Mouse (Mus musculus) layer of hippocampus, adult 8-10 months (tissue): ENCODE measurements at regions not wholly inside any gene's neighbourhood (a gene's known extent, or its start where the extent isn't known, plus 50 kb on each side); places are given as distances from the start of the nearest gene placed in this dataset.

Experiments
- DNase-seq, 2 experiments: peaks; one replicate each; pipeline ENCODE4 v3.0.0; 2022; ENCODE audit warnings: low spot score in 2 of 2

DNA sequence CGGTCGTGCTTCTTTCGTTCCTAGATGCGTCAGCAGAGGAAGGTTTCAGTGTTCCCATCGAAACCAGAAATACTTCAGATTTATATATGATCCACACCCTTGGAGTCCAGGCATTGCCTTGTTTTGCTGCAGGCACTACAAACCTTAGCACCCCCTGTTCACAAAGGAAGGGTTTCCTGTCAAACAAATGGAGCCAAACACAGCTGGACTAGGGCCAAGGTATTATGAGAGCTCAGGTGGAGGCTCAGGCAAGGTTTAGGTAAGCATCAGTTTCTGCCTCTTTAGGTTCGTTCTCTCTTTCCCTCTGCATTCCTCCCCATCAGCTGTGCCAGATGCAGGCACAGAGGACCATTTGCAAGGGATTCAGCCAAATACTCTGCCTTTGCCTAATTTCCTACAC is 377.0 kb upstream of the A1bg start:
- no peak for DNase-seq

DNA sequence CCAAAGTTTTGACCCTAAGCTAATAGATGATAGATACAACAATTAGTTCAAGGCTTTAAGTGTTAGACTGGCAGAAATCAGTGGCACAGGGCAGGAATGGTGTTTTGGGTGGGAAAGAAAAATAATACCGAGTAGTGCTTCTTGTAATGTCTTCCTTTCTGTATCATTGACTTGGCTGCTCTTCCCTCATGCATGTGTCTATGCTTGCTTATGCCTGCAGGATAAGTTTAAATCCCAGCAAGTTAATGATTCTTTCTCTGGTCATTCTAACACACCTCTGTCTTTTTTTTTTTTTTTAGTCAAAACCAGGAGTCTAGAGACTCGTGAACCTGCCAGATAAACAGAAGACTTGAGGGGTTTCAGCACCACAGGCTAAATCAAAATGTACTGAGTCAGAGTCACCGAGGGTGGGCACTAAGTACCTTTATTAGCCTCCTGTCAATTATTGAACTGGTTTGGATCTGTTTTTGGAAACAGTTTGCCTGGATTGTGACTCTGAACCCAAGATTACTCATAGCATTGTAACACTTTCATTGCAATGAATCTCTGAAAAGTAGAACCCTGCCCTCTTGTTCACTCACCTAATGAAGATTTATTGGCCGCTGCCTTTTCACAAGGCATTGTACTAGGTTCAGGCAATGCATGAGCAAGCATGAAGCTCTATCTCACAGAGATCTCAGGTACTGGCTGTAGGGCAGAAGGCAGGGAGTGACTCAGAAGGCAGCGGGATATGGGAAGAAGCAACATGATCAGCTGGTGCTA is 374.8 kb upstream of the A1bg start:
- DNase-seq, result no peak

DNA sequence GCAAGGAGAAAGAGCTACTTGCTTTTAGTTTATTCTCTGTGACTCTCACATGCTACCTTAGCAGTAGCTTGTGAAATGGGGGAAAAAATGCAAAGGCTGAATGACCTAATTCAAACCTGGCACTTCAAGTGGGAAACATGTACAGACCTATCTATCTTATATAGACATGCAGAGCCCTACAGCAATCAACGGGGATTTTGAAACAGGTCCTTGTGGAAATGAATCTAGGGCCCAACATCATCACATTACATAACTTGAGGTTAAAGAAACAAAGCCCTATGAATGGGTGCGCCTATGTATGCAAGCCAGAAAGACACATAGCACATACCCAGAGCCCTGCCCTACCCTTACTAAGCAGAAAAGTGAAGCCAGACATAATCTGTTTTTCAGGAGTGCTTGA is 371.8 kb upstream of the A1bg start:
- no peak for DNase-seq

DNA sequence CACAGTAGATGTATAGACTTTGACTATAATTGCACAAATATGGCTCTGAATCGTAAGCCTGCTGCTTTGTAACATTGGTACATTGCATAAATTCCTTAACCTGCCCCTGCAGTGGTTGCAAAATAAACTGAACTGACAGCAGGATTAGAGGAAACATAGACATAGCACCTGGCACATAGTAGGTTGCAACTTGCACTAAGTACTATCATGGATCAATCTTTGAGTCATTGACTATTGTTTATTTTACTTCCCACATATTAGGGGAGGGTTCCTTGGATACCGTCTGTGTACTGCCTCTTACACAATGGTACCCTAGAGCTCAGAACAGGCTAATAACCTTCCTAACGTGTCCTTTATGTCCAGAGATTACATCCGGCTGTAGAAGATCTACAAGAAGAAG is 371.3 kb upstream of the A1bg start:
- no peak for DNase-seq

DNA sequence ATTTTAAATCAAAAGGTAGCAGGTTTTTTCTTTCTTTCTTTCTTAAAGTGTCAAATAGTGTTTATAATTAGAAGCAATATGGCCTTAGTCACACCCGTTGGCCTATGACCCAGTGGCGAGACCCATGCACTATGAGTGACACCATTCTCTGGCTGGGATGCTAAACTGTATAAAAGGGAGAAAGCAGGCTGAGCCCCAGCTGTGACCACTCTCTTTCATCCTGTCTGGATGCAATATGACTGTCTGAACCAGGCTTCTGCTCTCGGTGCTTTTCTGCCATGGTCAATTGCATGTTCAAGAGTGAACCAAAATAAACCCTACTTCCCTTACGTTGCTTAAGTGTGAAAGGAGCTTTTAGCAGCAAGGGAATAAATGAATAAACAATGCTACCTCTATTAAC is 346.0 kb upstream of the A1bg start:
- DNase-seq, result no peak

DNA sequence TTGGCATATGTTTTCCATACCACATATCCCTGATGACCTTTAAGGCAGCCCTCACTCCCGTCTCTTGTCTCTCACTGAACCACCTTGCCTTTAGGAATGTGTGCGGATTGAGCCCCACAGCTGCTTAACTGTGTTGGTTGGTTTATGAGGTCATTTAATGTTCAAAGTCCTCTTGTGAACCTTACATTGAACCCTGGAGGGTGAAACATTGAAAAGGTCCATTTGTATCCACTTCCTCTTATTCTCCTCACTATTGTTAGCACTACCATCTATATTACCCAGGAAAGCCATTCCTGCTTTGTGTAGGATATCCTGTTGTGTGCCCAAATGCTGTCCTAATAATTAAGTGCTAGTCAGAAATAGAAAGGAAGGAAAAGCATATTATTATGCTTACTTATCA is 336.2 kb upstream of the A1bg start:
- DNase-seq, result no peak

DNA sequence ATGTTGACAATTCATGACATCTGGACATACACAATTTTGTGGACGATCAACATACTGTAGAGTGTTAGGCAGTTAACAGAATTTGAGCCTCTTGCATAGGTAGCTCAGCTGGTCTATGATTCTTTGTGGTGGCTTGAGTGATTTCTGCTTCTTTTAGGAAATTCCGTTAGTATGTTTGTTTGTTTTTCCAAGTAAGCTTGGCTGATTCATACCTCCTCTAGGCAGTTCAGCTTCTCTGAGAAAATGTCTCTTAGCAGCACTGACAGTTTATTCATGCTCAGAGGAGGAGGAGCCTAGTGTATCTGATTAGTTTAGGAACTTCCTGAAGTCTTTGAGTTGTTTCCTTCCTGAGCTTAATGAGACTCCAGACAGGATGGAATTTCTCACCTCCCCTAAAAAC is 321.7 kb upstream of the A1bg start:
- DNase-seq, result no peak

DNA sequence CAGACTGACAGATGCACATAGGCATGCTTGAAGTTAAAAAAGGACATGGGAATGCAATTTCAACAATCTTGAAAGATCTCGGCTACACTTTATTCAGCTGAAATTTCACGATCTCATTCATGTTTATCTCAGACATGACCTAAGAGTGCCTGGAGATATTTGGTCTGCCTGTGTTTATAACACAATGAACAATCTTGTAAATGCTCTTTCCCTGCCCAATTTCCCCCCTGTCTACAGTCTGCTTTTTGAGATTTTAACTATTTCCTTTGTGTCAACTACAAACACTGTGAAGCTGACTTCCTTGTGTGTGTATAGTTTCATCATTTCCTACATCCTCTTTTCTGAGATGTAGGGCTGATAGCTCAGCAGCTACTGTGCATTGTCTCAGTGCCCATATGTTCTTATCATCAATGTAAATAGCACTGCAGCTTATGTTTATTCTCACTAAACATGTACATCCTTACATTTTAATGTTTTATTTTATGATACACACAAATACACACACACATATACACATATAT is 319.4 kb upstream of the A1bg start:
- no peak for DNase-seq

DNA sequence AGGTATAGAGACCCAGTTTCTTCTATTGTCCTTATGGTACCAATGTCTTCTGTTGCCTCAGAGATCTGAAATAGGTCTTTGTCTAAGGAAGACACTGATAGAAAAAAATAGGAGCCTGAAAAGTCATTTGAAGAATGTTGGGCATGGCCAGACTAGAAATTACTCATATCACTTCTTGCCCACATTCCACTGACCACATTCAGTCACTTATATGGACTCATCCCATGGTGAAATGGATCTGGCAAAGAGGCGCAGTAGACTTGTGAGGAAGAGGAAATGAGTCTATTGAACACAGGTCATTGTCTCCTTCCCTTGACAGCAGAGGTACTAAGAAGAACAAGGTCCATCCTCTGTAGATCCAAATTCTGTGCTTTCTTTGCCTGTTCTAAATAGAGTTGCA is 318.9 kb upstream of the A1bg start:
- DNase-seq, result no peak

DNA sequence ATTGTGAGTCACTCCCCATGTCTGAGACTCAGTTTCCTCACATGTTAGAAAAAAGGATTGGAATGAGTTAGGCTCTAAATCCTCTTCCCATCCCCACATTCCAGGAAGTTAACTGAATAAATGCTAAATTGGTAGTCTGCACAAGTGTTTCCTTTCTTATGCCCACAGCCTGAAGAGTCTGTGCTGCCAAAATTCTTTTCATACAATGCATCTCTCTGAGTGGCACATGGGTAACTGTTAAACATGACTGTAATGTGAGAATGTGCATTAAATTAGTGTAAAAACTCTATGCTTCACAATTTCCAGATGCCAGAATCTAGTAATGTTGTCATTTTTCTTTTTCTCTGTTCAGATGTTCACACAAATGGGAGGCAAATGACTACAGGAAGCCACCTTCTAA is 317.5 kb upstream of the A1bg start:
- no peak for DNase-seq

DNA sequence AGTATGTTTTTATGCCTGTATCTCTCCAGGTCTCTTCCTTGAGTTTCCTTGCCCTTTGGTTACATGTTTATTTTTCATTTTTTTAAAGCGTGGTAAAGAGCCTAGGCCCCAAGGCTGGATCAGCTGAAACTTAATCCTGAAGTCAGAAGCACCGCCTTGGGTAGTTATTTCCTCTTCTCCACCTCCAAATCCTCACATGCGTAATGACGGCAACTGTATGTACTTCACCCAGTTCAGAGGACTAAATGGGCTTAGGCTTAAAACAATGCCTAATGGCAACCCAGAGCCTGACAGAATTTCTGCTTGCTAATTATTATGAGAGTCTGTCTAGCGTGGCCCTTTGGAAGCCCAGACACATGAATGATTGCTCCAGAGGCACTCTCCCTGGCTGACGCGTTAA is 316.6 kb upstream of the A1bg start:
- no peak for DNase-seq

DNA sequence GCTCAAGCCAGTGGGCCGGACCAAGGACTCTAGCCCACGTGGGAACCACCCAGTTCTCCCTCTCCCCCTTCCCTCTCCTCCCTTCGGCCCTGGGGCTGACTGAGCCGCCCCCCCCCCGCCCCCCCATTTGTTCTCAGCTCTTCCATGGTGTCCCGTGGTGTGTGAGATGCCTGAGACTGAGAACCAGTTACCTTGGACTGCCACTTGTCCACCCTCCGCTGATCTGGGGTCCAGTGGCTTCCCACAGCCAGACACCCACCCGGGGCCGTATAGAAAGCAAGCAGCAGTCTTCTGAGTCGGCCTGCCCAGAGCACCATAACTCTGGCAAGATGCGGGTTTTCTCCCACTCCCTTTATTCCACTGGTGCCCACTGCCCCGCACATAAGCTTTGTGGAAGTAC is 316.2 kb upstream of the A1bg start:
- DNase-seq, result no peak

DNA sequence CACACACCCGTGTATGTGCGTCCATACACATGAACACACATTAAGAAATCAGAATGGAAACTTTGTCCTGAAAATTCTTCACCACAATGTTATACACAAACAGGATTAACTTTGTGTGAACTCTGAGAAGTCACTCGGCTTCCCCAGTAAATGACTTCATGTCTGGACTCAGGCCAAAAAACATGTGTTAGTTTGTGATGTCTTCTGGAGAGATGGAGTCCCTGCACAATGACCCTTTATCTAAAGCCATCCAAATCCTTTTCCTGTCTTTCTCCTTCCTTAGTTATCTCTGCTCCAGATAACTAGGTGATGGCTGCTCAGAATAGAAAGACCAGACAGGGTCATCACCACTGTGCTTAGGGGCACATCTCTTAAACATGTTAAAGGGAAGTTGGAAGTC is 306.8 kb upstream of the A1bg start:
- DNase-seq, result no peak

DNA sequence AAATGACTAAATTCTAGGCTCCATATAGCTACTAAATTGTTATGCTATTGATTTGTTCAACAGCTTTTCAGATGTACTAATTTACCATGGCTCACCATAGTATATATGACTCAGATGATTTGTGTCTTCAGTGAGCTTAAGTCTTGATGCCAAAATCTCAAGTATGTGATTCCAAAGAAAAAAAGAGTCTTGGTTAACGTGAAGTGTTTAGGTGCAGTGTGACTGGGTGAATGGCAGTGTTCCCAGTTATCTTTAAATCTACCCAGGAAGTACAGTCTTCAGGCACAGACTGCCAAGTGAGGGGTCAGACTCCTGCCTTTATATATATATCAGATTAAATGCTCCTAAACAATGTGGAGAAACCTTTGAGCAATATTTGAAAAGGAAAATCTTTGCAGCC is 300.1 kb upstream of the A1bg start:
- DNase-seq, result no peak

DNA sequence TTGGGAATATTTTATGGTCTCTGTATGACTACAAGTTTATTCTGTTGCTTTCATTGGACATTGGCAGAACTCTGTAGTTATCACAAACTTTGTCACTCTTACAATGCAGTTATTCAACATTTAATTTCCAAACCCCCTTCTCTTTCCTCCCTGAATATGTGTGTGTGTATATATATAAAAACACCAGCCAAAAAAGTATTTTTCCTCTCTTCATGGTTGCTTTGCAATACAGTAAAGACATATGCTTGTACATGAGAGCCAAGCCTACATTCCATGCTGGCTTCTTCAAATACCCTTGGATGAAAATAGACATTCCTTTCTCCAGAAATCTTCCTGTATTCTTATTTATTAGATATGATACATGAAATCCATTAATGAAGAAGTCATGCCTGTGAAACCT is 287.3 kb upstream of the A1bg start:
- DNase-seq, result no peak

DNA sequence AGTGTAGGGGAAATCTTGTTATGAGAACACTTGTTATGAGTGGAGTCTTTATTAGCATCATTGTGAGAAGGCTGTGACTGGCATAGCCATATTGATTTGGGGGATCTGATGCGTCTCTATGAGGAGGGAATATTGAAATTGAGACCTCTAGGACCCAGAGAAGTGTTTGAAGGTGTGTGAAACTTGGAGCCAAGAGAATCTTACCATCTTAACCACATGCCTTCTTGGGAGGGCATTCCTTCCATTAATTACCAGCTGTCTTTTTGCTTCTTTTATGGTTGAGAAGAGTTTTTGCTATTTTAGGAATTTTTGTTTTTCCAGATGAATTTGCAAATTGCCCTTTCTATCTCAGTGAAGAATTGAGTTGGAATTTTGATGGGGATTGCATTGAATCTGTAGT is 267.2 kb upstream of the A1bg start:
- DNase-seq, result no peak

DNA sequence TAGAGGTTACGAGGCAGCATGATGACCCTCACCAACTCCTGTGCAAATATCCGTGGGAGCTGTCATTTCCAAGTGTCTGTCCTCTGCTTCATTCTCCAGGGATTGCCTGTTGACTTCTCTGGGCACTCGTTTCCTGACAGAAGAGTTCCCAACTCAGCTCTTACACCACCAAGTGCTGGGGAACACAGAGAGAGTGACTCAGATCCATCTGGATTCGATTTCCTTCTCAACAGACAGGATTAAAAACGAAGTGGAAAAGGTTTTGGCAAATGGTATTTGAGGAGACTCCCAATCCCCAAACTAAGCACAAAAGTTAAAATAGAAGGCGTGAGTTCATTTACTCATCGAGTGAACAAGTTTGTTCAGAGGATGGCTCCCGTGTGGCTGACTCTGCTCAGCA is 266.7 kb upstream of the A1bg start:
- no peak for DNase-seq

DNA sequence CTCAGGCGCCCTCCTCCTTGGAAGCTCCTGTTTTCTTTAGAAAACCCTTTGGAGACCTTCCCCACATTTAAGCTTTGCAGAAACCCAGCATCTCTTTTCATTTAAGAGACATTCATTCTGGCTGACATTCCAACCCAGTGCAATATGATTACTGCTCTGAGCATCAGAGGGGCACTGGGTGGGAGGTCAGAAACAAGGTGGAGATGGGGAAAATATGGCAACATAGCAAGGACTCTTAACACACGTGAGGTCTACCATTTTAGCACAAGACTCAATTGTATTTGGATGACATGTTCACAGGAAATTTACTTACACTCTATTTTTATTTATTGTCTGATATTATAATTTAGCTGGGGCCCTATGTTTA is 261.8 kb upstream of the A1bg start:
- DNase-seq, result no peak

DNA sequence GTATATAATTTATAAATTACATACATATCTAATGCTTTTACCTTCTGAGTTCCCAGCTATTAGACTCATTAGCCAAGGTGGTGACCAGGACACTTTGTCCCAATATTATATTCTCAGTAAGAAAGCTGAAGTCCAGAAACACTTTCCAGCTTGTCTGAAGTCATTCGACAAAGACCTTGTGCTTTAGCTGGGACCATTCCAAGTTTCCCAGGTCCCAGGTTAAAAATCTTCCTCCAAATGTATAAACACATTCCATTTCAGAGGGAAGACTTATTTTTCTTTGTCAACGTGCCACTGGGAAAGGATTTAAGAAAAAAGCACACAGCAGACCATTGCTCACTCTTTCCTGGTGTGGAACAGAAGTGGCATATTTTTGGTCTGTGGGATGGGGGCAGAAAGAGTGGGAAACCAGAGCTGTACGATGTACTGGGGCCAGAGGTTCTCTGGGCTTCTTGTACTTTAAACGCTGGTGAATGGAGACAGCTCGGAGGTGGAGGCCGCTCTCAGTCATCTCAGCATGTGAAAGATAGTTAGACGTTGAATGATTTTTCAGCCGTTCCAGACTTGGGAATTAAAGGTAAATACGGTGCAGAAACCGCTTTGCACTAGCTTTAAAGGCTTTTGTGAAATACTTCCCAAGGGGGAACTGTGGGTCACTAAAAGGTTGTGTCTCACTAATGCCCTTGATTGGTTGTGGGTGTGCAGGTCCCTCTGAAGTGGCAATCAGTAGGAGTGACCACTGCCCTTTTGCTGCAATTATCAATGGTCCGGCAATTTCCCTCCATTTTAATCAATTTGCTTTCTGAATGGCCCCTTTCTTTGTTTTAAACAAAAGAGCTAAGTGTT is 261.2 kb upstream of the A1bg start:
- DNase-seq, result no peak

DNA sequence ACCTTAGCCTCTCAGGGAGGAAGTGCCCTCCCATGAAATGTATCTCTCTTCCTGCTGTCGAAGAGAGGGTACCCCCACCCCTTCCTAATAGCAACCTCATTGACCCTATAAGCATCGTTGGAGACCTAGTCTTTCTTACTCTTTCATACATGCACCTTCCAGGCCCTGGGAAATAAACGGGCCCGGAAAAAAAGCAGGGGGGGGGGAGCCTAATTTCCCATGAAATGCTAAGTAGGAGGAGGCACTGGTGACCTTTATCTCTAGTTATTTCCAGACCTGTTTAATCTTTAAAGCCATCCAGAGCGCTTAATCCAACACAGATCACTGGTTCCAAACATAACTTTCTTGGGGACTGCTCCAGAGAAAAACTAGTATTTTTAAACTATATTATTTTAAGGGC is 260.5 kb upstream of the A1bg start:
- no peak for DNase-seq

DNA sequence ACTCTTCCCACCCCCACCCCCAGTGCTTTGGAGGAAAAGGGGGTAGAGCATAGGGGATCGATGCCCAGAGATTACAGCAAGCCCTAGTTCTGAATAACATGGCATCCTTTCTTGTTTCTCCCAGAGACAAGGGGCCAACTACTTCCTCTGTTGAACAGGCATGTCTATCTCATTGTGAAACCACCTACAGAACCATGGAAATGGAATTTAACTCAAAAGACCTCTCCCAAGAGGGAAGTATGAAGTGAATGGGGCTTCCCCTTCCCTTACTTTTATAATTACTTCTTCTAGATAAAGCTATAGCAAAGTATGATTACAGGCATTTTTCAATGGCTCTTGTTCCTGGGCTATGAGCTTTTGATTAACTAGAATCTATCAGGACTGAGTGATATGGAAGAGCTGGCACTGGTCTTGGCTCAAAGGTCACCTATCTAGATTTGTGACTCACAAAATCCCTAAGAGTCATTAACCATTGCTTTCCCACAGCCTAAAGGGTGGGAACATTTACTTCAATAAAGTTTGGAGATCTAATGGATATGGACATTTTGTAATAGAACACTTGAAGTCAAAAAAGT is 246.1 kb upstream of the A1bg start:
- no peak for DNase-seq

DNA sequence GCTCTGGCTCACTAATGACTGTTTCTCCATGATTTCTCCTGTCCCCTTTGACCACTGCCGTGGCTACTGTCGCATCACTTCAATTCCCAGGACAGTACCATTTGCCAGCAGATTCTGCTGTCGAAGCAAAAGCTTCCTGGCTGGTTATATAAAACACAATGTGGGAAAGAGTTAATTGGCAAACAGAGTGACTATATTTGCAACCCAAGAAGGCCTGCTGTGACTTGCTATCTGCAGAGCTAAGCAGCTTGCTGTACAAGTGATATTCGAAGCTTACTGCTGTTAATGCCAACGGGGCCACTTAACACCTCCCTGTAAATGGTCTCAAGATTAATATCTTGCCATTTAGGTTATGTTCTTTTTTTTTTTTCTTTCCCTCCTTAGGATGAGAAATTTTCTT is 242.2 kb upstream of the A1bg start:
- DNase-seq, result no peak

DNA sequence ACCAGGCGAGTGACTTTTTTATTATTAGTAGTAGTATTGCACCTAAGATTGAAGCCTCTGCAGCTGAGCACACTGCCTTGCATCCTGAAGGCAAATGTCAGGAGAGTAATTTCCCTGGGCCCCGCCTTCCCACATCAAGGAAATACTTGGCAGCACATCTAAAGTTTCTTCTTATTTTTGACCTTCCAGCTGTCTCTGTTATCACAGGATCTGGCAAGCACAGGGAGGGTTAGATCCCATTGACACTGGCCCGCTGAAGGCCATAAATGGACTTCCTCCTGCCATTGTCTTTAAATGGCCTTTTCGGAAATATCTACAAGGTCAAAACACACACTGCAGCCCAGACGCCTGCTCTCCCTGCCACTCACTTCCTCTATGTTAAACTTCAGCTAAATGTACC is 238.6 kb upstream of the A1bg start:
- no peak for DNase-seq
